Mouse (Mus musculus) heart, adult 2 months (tissue): ENCODE data around the gene Arel1. TPM values are rescaled to one million over a fixed set of nuclear protein-coding genes. Genes with fewer than 3 reads are reported as not detected.

Experiments
- DNase-seq, 2 experiments: peaks; one replicate each; pipeline ENCODE4 v3.0.0; 2021
- H3K27ac ChIP-seq: fragments of 200-600 bp; 2 replicates; pipeline ENCODE4 v1.8.1; 2022
- H3K27me3 ChIP-seq: fragments of 200-500 bp; 2 replicates; pipeline ENCODE4 v1.6.1; 2012; ENCODE audit warnings: mild to moderate bottlenecking, low read length, inconsistent platforms, mixed read lengths; ENCODE audit not compliant: control insufficient read depth, insufficient read depth
- H3K36me3 ChIP-seq: fragments of 200-500 bp; 2 replicates; pipeline ENCODE4 v1.6.1; 2012; ENCODE audit warnings: low read length, inconsistent platforms; ENCODE audit not compliant: control insufficient read depth, insufficient read depth
- H3K4me1 ChIP-seq: fragments of 200-500 bp; 2 replicates; pipeline ENCODE4 v1.6.1; 2011; ENCODE audit warnings: low read length; ENCODE audit not compliant: control insufficient read depth, insufficient read depth
- H3K4me3 ChIP-seq: fragments of 200-600 bp; 2 replicates; pipeline ENCODE4 v1.8.1; 2022
- H3K79me2 ChIP-seq: fragments of 200-500 bp; replicated peaks from 2 replicates; pipeline ENCODE4 v1.6.1; 2012; ENCODE audit warnings: mild to moderate bottlenecking, inconsistent platforms, low read length, moderate library complexity, mixed read lengths; ENCODE audit not compliant: control insufficient read depth, insufficient read depth
- H3K9ac ChIP-seq: fragments of 200-500 bp; 2 replicates; pipeline ENCODE4 v1.6.1; 2012; ENCODE audit warnings: low read depth, mild to moderate bottlenecking, control low read depth, inconsistent platforms, low read length, mixed read lengths
- CTCF ChIP-seq: fragments of 200-600 bp; IDR thresholded peaks from 2 replicates; pipeline ENCODE4 v1.8.1; 2022; ENCODE audit warnings: antibody characterized with exemption, mild to moderate bottlenecking, moderate library complexity
- EP300 ChIP-seq: fragments of 200-500 bp; IDR thresholded peaks from 2 replicates; pipeline ENCODE4 v1.6.1; 2011; ENCODE audit warnings: low read depth, low read length, control low read depth; ENCODE audit not compliant: insufficient read depth
- POLR2A ChIP-seq: fragments of 200-500 bp; IDR thresholded peaks from 2 replicates; pipeline ENCODE4 v1.6.1; 2011; ENCODE audit warnings: mild to moderate bottlenecking, low read depth, low read length, control low read depth; ENCODE audit not compliant: insufficient read depth
- WGBS: fragments of 180-500 bp; shearing (Covaris S2); methylation state at CpG from one replicate; pipeline ENCODE4 v1.1.7; 2018; 5-methylcytosine and 5-hydroxymethylcytosine counted together
- intact Hi-C: fragments of 180-260 bp; cut with DNase I; formaldehyde crosslinking; loops from one replicate; pipeline ENCODE4 v1.15.1; 2025
- polyA plus RNA-seq: library from polyadenylated mRNA; depleted of rRNA; stranded (reverse); fragments of >200 nt; gene quantifications from 2 replicates; pipeline ENCODE4 v1.2.3, GENCODE M21; 2012
- total RNA-seq, 2 experiments: library from RNA; stranded (reverse); gene quantifications; 2 replicates each; pipeline ENCODE4 v1.2.3; 2021

Arel1 gene
- total and polyA plus RNA-seq, 3 experiments, result 29.5 to 45.2 (median 34.9) TPM

- 69% methylated on average over 3 of the region's 3 CpGs for WGBS
- no peak overlapping the region for H3K4me3 ChIP-seq
- H3K4me1 ChIP-seq, result peaks cover 3% of the 10 kb centered on the region; the same call in 1 of the 2 replicates
- intact Hi-C loops, result no loop called here
- H3K9ac ChIP-seq, result no peak overlapping the region
- H3K79me2 ChIP-seq, result peaks cover 4% of the 10 kb centered on the region
- no peak overlapping the region for H3K27ac ChIP-seq
- TF ChIP-seq EP300, result no peak
- no peak for TF ChIP-seq POLR2A
- TF ChIP-seq CTCF, result no peak
- no peaks in the 10 kb centered on the region for H3K27me3 ChIP-seq
- no peak for DNase-seq
- H3K36me3 ChIP-seq, result peaks cover 8% of the 10 kb centered on the region; the same call in 1 of the 2 replicates
These were observed 14.4 kb downstream of the Arel1 start for GRCm38 (mm10) chr12:84956317-84956716.

GRCm38 (mm10) chr12:84952351-84952750, 18.3 kb downstream of the Arel1 start:
- no peaks in the 10 kb centered on the region for H3K27me3 ChIP-seq
- TF ChIP-seq CTCF (no peak), EP300 (no peak), POLR2A (no peak)
- H3K27ac ChIP-seq, result no peak overlapping the region
- H3K9ac ChIP-seq, result no peak overlapping the region
- WGBS, result 38% methylated on average over 1 of the region's 1 CpGs
- H3K36me3 ChIP-seq, result peaks cover 19% of the 10 kb centered on the region
- H3K79me2 ChIP-seq, result peaks cover 2% of the 10 kb centered on the region; the same call in 1 of the 2 replicates
- H3K4me3 ChIP-seq, result no peak overlapping the region
- H3K4me1 ChIP-seq, result peaks cover 7% of the 10 kb centered on the region; the same call in 1 of the 2 replicates
- intact Hi-C loops, result no loop called here
- DNase-seq, result no peak

GRCm38 (mm10) chr12:84951531-84951930, 19.2 kb downstream of the Arel1 start:
- TF ChIP-seq CTCF (no peak), EP300 (no peak), POLR2A (no peak)
- H3K4me3 ChIP-seq, result no peak overlapping the region
- 58% methylated on average over 8 of the region's 8 CpGs for WGBS
- H3K9ac ChIP-seq, result no peak overlapping the region; the same call in 1 of the 2 replicates
- no peak for DNase-seq
- intact Hi-C loops, result no loop called here
- peaks cover 19% of the 10 kb centered on the region for H3K36me3 ChIP-seq
- no peaks in the 10 kb centered on the region for H3K27me3 ChIP-seq
- no peak overlapping the region for H3K27ac ChIP-seq
- peaks cover 7% of the 10 kb centered on the region; the same call in 1 of the 2 replicates for H3K4me1 ChIP-seq
- peaks cover 2% of the 10 kb centered on the region; the same call in 1 of the 2 replicates for H3K79me2 ChIP-seq

- Histone ChIP-seq H3K9ac (no peak overlapping the region), H3K36me3 (peaks cover 19% of the 10 kb centered on the region), H3K79me2 (peaks cover 2% of the 10 kb centered on the region; the same call in 1 of the 2 replicates), H3K4me3 (no peak overlapping the region), H3K27me3 (no peaks in the 10 kb centered on the region), H3K27ac (no peak overlapping the region), H3K4me1 (peaks cover 7% of the 10 kb centered on the region; the same call in 1 of the 2 replicates)
- no peak for DNase-seq
- intact Hi-C loops, result no loop called here
- TF ChIP-seq POLR2A (no peak), EP300 (no peak), CTCF (no peak)
- WGBS, result 57% methylated on average over 6 of the region's 6 CpGs
These were observed 19.9 kb downstream of the Arel1 start for GRCm38 (mm10) chr12:84950763-84951162.

GRCm38 (mm10) chr12:84948584-84949285, 22.0 kb downstream of the Arel1 start:
- Histone ChIP-seq H3K36me3 (peaks cover 27% of the 10 kb centered on the region), H3K4me3 (no peak overlapping the region), H3K9ac (no peak overlapping the region), H3K27ac (peak overlapping the region; percentile 73), H3K4me1 (peaks cover 11% of the 10 kb centered on the region; the same call in 1 of the 2 replicates), H3K79me2 (no peaks in the 10 kb centered on the region), H3K27me3 (no peaks in the 10 kb centered on the region)
- intact Hi-C loops, result no loop called here
- 52% methylated on average over 6 of the region's 6 CpGs for WGBS
- DNase-seq, result peak in 1 of 2 experiments; percentile 28
- no peak for TF ChIP-seq CTCF
- TF ChIP-seq EP300, result no peak
- TF ChIP-seq POLR2A, result no peak

- no peak for DNase-seq
- intact Hi-C loops, result no loop called here
- Histone ChIP-seq H3K27me3 (no peaks in the 10 kb centered on the region), H3K27ac (peak overlapping the region; percentile 73), H3K79me2 (no peaks in the 10 kb centered on the region), H3K4me1 (peaks cover 11% of the 10 kb centered on the region; the same call in 1 of the 2 replicates), H3K36me3 (peaks cover 27% of the 10 kb centered on the region), H3K4me3 (no peak overlapping the region), H3K9ac (no peak overlapping the region)
- TF ChIP-seq EP300 (no peak), CTCF (no peak), POLR2A (no peak)
- WGBS, result 32% methylated on average over 2 of the region's 2 CpGs
These were observed 22.7 kb downstream of the Arel1 start for GRCm38 (mm10) chr12:84947894-84948583.
